Mouse (Mus musculus) hindbrain, postnatal 0 days (tissue): Measurements from ENCODE around the gene Chd4. TPM values are rescaled to one million over a fixed set of nuclear protein-coding genes. Genes with fewer than 3 reads are reported as not detected.

Experiments
- ATAC-seq: fragments of 200-750 bp; cut with Nextera tagmentation; 2 replicates; pipeline ENCODE4 v1.8.0; 2017; ENCODE audit warnings: mild to moderate bottlenecking, moderate TSS enrichment, moderate library complexity
- DNase-seq: peaks from one replicate; pipeline ENCODE4 v3.0.0-alpha.2; 2015; ENCODE audit warnings: low spot score
- H3K27ac ChIP-seq: fragments of 300-500 bp; sonication (generic); 2 replicates; pipeline ENCODE4 v1.5.1; 2014; ENCODE audit warnings: mild to moderate bottlenecking
- H3K27me3 ChIP-seq: fragments of 300-500 bp; sonication (generic); 2 replicates; pipeline ENCODE4 v1.6.1; 2014; ENCODE audit warnings: low read length, mixed read lengths; ENCODE audit not compliant: insufficient read depth
- H3K36me3 ChIP-seq: fragments of 300-500 bp; sonication (generic); 2 replicates; pipeline ENCODE4 v1.6.1; 2014; ENCODE audit warnings: low read length, mixed read lengths; ENCODE audit not compliant: insufficient read depth
- H3K4me1 ChIP-seq: fragments of 300-500 bp; sonication (generic); 2 replicates; pipeline ENCODE4 v1.6.1; 2014; ENCODE audit warnings: antibody characterized with exemption, low read length, mixed read lengths; ENCODE audit not compliant: insufficient read depth
- H3K4me2 ChIP-seq: fragments of 300-500 bp; sonication (generic); 2 replicates; pipeline ENCODE4 v1.6.1; 2014; ENCODE audit warnings: low read depth, mild to moderate bottlenecking, low read length, moderate library complexity, mixed read lengths
- H3K4me3 ChIP-seq: fragments of 300-500 bp; sonication (generic); 2 replicates; pipeline ENCODE4 v1.5.1; 2014; ENCODE audit warnings: low read length
- H3K9ac ChIP-seq: fragments of 300-500 bp; sonication (generic); replicated peaks from 2 replicates; pipeline ENCODE4 v1.6.1; 2014; ENCODE audit warnings: mild to moderate bottlenecking, low read length, moderate library complexity, mixed read lengths
- H3K9me3 ChIP-seq: fragments of 300-500 bp; sonication (generic); 2 replicates; pipeline ENCODE4 v1.6.1; 2016; ENCODE audit warnings: low read length, mixed read lengths
- CTCF ChIP-seq: IDR thresholded peaks from 2 replicates; pipeline ENCODE4 v1.5.1; 2016; ENCODE audit warnings: antibody characterized with exemption, control low read depth, low read depth
- WGBS: fragments of 180-500 bp; shearing (Covaris S2); extraction: QIAGEN DNeasy Blood & Tissue Kit; methylation state at CpG from one replicate; pipeline ENCODE4 v1.1.7; 2014; 5-methylcytosine and 5-hydroxymethylcytosine counted together
- polyA plus RNA-seq: library from polyadenylated mRNA; unstranded; fragments of >200 nt; fragmentation: Nextera tagmentation; extraction: Ambion mirVana; gene quantifications from 2 replicates; pipeline ENCODE4 v1.2.1, GENCODE M21; 2015
- total RNA-seq: library from RNA; depleted of rRNA; stranded (reverse); fragments of >200 nt; gene quantifications from 2 replicates; pipeline ENCODE4 v1.2.3, GENCODE M21; 2014

Gene Chd4
- total and polyA plus RNA-seq, 2 experiments from 2014 or later: 94.7 to 106 TPM

DNA sequence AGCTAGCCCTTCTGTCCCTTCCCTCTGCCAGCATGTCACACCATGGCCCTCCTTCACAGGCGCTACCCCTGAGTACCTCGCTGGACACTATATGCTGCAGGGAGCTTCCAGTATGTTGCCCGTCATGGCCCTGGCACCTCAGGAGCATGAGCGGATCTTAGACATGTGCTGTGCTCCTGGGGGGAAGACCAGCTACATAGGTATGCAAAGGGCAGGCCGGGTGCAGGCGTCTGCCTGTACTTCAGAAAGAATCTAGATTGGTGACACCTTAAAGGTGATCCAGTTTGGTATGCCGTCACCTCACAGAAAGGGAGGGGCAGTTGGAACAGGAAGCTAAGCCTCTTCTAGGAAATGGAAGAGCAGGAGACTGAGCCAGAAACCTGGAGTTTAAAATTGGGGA lies 44.0 kb downstream of the Chd4 start:
- H3K27me3 ChIP-seq: no peaks in the 10 kb centered on the region
- peaks cover 60% of the 10 kb centered on the region for H3K36me3 ChIP-seq

DNA sequence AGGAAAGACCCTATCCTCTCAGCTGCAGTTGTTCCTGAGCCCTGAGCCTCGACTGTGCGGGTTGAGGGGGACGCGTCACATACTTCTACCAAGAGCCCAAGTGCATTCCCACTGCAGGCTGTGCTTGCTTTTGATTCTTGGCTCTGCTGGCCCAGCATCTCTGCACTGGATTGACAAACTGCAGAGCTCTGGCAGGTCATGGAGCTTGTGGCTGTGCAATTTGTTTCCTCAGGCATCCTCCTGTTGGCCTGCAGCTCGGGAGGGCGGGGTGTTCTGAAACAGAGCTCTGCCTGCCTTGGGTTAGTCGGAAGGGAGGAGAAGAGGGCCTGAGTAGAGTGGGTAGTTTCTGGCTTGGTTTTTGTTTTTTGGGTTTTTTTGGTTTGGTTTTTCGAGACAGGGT lies 46.7 kb downstream of the Chd4 start:
- 97% methylated on average over 8 of the region's 8 CpGs for WGBS
- DNase-seq: no peak
- H3K36me3 ChIP-seq: peaks cover 40% of the 10 kb centered on the region

More for the DNA sequence above, 44.0 kb downstream of the Chd4 start:
- Histone ChIP-seq H3K9ac (no peak overlapping the region), H3K9me3 (no peaks in the 10 kb centered on the region), H3K4me2 (no peak overlapping the region), H3K4me1 (no peaks in the 10 kb centered on the region), H3K27ac (no peak overlapping the region), H3K4me3 (no peak overlapping the region)
- no peak for DNase-seq
- TF ChIP-seq CTCF: no peak
- WGBS: 89% methylated on average over 7 of the region's 7 CpGs
- ATAC-seq: no peak

DNA sequence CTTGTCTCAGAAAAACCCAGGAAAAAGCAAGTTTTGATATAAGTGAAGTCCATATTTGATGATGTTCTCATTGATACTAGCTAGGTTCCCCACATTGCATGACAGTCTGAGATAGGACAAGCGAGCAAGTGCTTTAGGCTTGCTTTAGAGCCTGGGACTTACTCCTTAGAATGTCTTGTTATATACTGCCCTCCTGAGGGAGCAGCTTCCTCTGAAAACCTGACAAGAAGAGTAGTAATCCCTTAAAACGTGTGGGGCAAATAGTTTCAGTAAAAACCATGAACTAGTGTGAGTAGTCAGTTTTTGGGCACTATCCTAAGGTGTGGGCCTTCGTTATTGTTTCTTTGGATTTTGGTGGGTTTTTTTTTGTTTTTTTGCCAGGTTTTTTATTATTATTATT lies 47.3 kb downstream of the Chd4 start:
- Histone ChIP-seq H3K36me3 (peaks cover 37% of the 10 kb centered on the region), H3K4me2 (no peak overlapping the region), H3K9ac (no peak overlapping the region), H3K27me3 (no peaks in the 10 kb centered on the region), H3K4me3 (no peak overlapping the region), H3K27ac (no peak overlapping the region), H3K9me3 (no peaks in the 10 kb centered on the region), H3K4me1 (peaks cover 21% of the 10 kb centered on the region)
- DNase-seq (no peak), ATAC-seq (no peak)
- TF ChIP-seq CTCF: no peak
- 78% methylated on average over 3 of the region's 3 CpGs for WGBS

More for the DNA sequence above, 46.7 kb downstream of the Chd4 start:
- H3K4me3 ChIP-seq: no peak overlapping the region
- peaks cover 15% of the 10 kb centered on the region for H3K4me1 ChIP-seq
- no peaks in the 10 kb centered on the region for H3K9me3 ChIP-seq
- no peak for ATAC-seq
- no peak overlapping the region for H3K9ac ChIP-seq
- no peaks in the 10 kb centered on the region for H3K27me3 ChIP-seq
- no peak overlapping the region for H3K27ac ChIP-seq
- no peak for TF ChIP-seq CTCF
- H3K4me2 ChIP-seq: no peak overlapping the region

- Histone ChIP-seq H3K4me1 (peaks cover 29% of the 10 kb centered on the region), H3K9ac (no peak overlapping the region), H3K4me3 (no peak overlapping the region), H3K27me3 (no peaks in the 10 kb centered on the region), H3K27ac (no peak overlapping the region), H3K36me3 (peaks cover 33% of the 10 kb centered on the region), H3K9me3 (no peaks in the 10 kb centered on the region), H3K4me2 (no peak overlapping the region)
- no peak for TF ChIP-seq CTCF
- ATAC-seq (no peak), DNase-seq (no peak)
- WGBS: 85% methylated on average over 9 of the region's 9 CpGs
These were observed 48.1 kb downstream of the Chd4 start for GRCm38 (mm10) chr6:125143904-125144303.

DNA sequence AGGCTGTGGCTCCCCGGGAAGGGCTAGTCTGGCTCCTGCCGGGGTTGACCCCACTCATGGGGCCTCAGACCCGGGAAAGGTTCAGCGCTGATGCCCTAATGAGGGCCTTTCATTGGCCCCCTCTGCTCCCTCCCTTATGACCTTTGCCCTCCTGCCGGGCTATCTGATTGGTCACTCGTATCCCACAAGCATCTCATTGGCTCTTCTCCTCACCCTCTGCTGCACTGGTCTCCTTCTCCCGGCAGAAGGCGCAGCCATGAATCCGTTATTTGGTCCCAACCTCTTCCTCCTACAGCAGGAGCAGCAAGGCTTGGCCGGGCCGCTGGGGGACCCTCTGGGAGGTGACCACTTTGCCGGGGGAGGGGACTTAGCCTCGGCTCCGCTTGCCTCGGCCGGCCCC lies 49.2 kb downstream of the Chd4 start, which contains the start of gene Iffo1:
Gene Iffo1, plus strand, starts transcription at position 241 of the 400 bp plus-strand sequence.
- H3K9ac ChIP-seq: peak within 1 kb of the TSS; percentile 93
- peaks cover 23% of the 10 kb centered on the region for H3K36me3 ChIP-seq
- TF ChIP-seq CTCF: peak; percentile 79
- peak; percentile 94 for ATAC-seq
- peak within 1 kb of the TSS; percentile 79 for H3K4me3 ChIP-seq
- H3K9me3 ChIP-seq: no peaks in the 10 kb centered on the region
- no peaks in the 10 kb centered on the region for H3K27me3 ChIP-seq
- WGBS: under 1% methylated on average over 16 of the region's 16 CpGs
- DNase-seq: peak; percentile 97
- H3K27ac ChIP-seq: peak within 1 kb of the TSS; percentile 90
- H3K4me2 ChIP-seq: peak within 1 kb of the TSS; percentile 90
- peaks cover 37% of the 10 kb centered on the region for H3K4me1 ChIP-seq

DNA sequence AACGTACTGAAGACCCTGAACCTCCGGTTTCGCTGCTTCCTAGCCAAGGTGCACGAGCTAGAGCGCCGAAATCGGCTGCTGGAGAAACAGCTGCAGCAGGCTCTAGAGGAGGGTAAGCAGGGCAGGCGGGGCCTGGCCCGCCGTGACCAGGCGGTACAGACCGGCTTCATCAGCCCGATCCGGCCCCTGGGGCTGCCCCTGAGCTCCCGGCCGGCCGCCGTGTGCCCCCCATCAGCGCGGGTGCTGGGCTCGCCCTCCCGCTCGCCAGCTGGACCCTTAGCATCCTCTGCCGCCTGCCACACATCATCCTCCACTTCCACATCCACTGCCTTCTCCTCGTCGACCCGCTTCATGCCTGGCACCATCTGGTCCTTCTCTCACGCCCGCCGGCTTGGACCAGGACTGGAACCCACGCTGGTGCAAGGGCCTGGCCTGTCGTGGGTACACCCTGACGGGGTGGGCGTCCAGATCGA lies 49.7 kb downstream of the Chd4 start:
- H3K9me3 ChIP-seq: no peaks in the 10 kb centered on the region
- peak overlapping the region; percentile 90 for H3K4me2 ChIP-seq
- peak overlapping the region; percentile 93 for H3K9ac ChIP-seq
- WGBS: under 1% methylated on average over 35 of the region's 35 CpGs
- peaks cover 37% of the 10 kb centered on the region for H3K4me1 ChIP-seq
- H3K4me3 ChIP-seq: peak overlapping the region; percentile 79
- TF ChIP-seq CTCF: no peak
- no peaks in the 10 kb centered on the region for H3K27me3 ChIP-seq
- DNase-seq (peak; percentile 43), ATAC-seq (peak; percentile 74)
- H3K36me3 ChIP-seq: peaks cover 18% of the 10 kb centered on the region
- peak overlapping the region; percentile 90 for H3K27ac ChIP-seq

DNA sequence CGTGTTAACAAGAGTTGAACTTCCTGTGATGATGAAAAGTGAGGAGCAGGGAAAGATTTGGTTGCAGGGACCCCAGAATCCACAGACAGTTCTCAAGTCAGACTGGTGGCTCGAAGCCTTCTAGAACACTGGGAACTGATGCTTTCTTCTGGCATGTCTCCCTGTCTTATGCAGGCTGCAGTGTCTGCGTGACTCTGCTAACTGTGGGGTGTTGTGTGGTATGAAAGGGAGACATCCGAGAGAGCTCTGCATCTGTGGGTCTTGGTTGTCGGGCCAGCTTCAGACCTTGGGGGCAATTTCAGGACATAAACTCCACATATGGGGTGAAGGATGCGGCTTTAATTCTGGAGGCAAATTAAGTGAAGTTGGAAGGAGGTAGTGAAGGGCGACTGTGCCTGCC lies 50.4 kb downstream of the Chd4 start:
- Histone ChIP-seq H3K9me3 (no peaks in the 10 kb centered on the region), H3K4me1 (peaks cover 37% of the 10 kb centered on the region), H3K4me2 (peak overlapping the region; percentile 90), H3K27ac (peak overlapping the region; percentile 90; the same call in 1 of the 2 replicates), H3K36me3 (peaks cover 13% of the 10 kb centered on the region), H3K9ac (peak overlapping the region; percentile 93), H3K27me3 (no peaks in the 10 kb centered on the region), H3K4me3 (peak overlapping the region; percentile 79)
- DNase-seq: no peak
- ATAC-seq: no peak
- WGBS: 31% methylated on average over 7 of the region's 7 CpGs
- TF ChIP-seq CTCF: no peak
